Mouse (Mus musculus) left cerebral cortex, adult 2 months (tissue): ENCODE measurements at regions not wholly inside any gene's neighbourhood (a gene's known extent, or its start where the extent isn't known, plus 50 kb on each side); places are given as distances from the start of the nearest gene placed in this dataset.
"Not testable (repeated sequence)": the region's sequence is repeated elsewhere in the genome, so short reads cannot be mapped to it uniquely, and the experiment has no call there.

Source experiments
- DNase-seq, 2 experiments: peaks; one replicate each; pipeline ENCODE4 v3.0.0; 2021 to 2022; ENCODE audit warnings: low spot score in 2 of 2, mixed read lengths in 1 of 2; ENCODE audit errors: extremely low spot score in 1 of 2
- H3K27ac ChIP-seq: fragments of 200-600 bp; 2 replicates; pipeline ENCODE4 v1.8.1; 2022
- H3K4me3 ChIP-seq: fragments of 200-600 bp; 2 replicates; pipeline ENCODE4 v1.8.1; 2022
- CTCF ChIP-seq: fragments of 200-600 bp; IDR thresholded peaks from 2 replicates; pipeline ENCODE4 v1.8.1; 2022; ENCODE audit warnings: antibody characterized with exemption, mild to moderate bottlenecking, moderate library complexity
- intact Hi-C: fragments of 180-260 bp; cut with DNase I; formaldehyde crosslinking; loops from one replicate; pipeline ENCODE4 v1.15.1; 2025

DNA sequence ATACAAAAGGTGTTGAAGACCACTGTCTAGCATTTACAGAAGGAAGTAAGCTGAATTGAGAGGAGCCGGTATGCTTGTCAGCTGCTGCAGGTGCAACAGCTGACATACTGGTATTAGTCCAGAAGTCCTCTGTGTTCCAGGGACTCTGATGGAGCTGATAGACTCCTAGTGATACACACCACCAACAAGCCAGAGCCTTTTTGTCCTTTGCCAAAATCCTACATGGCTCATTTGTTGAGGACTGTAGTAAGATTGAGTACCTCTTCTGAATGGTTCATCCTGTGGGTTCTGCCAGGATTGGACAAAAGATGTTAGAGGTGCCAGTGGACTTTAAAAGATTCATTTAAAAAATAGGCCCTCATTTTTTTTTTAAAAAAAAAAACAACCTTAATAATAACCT lies 129.4 kb upstream of the Tmem185a start:
- no peak overlapping the region for H3K27ac ChIP-seq
- intact Hi-C loops = no loop called here

DNA sequence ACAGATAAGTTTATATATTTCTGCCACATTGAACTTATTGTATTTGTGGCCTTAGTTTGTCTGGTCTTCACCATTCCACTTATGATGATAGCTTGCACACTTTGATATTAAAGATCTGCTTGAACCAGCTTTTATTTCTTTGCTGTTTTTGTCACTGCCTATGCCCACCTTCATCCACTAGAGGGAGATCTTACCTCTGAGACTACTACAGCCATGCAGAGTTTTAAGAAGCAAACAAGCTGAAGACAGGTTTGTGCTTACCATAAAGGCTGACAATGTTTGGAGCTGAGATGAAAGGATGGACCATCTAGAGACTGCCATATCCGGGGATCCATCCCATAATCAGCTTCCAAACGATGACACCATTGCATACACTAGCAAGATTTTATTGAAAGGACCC lies 105.4 kb upstream of the Tmem185a start:
- H3K27ac ChIP-seq, H3K4me3 ChIP-seq: not testable (repeated sequence)
- intact Hi-C loops = loop anchor here (2.0 to 5.0 kb wide), 4 partner anchors 130 to 800 kb away; no protein-coding TSS in a partner anchor
- peak; percentile 72 for TF ChIP-seq CTCF
- peak; percentile 22 to 25 for DNase-seq

More for the DNA sequence above, 129.4 kb upstream of the Tmem185a start:
- no peak overlapping the region for H3K4me3 ChIP-seq
- no peak for TF ChIP-seq CTCF
- no peak for DNase-seq

DNA sequence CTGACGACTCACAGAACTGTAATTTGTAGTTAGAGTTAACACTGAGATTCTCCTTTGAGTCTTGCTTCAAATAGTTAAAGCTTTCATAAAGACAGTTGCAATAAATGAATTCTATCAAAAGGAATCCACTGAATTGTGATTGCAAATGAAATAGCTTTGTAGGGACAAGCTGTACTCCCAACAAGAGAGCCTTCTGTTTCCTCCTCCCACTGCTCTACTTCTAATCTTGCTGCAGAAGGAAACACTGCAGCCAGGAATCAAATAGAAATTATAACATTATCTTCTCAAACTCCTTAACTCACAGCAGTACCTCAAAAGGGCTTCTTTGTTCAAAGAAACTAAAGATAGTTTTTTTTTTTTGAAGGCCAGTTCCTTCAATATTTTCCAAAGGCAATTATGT lies 103.2 kb upstream of the Tmem185a start:
- intact Hi-C loops = loop anchor here (2.0 to 5.0 kb wide), 3 partner anchors 471 to 802 kb away; partner anchors contain the start of gene Mamld1
- no peak for DNase-seq
- Histone ChIP-seq H3K27ac (no peak overlapping the region), H3K4me3 (no peak overlapping the region)
- no peak for TF ChIP-seq CTCF

DNA sequence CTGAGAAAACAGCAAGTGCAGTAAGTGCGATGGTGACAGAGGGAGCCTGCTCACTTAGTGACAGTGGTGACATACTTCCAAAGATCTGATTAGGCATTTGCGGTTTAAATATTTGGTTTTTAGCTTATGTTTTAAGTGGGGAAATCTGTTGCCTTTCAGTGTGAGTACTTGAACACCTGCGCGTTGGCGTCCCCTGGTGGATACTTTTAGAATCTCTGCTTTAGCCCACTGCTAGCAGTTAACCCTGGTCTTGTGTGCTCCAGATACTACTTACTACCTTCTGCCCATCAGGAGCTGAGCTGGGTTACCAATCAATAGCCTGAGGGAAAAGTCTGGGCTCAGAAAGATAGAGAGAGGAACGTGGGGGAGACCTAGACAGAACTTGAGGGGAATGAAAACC lies 97.3 kb upstream of the Tmem185a start:
- H3K27ac ChIP-seq, H3K4me3 ChIP-seq, DNase-seq: not testable (repeated sequence)
- intact Hi-C loops = loop anchor here (10.0 kb wide), 1 partner anchor 209 kb away; the partner anchor contains the start of gene Ids

DNA sequence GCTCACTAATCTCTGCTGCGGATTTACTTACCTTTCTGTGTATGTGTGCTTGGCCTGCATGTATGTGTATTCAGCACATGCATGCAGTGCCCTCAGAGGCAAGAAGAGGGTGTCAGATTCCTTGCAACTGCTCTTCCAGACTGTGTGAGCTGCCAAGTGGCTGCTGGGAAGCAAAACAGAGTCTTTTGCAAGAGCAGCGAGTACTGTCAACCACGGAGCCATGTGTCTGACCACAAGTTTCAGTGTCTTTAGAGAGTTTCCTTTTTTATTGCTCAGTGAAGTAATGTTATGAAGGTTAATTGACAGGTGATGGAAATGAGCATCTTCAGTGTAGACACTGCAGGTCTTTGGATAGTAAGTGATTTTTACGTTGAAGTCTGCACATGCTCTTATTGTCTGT lies 93.6 kb upstream of the Tmem185a start:
- H3K27ac ChIP-seq, DNase-seq, H3K4me3 ChIP-seq: not testable (repeated sequence)
- intact Hi-C loops = loop anchor here (10.0 kb wide), 1 partner anchor 206 kb away; the partner anchor contains the start of gene Ids

DNA sequence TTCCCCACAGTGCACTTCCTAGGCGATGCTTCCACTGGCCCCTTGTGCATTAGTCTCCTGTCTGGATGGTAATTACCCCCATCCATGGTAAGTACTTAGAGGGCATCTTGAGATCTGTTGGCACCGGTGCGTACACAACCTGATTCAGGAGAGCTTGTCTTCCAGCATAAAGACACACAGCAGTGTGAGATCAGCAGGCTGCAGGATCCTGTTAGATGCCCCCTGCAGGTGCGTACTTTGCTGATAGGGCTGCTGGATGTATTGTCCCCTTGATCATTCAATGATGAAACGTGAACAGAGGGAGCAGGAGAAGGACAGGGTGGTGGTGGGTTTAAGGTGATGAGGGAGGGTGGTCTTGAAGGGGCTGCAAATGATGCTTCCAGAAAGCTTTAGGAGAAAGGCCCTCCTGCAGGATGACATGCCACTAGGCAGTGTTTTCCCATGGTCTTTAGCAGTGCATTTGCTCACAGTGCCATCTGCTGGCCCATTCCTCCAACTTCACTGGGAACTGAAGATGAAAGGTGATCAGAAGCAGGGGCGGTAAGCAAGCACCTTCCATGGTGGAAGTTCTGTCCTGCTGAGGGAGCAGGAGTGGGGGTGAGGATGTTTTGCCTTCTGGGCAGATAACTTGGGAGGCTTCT lies 92.5 kb upstream of the Tmem185a start:
- not testable (repeated sequence) for H3K27ac ChIP-seq, H3K4me3 ChIP-seq, DNase-seq
- intact Hi-C loops = loop anchor here (10.0 kb wide), 1 partner anchor 185 kb away; the partner anchor contains the start of gene 1110012L19Rik
- TF ChIP-seq CTCF = peak; percentile 3; the same call in 1 of the 2 replicates
